Mouse (Mus musculus): ENCODE measurements around the gene Clca1.
A peak's percentile ranks its signal among the peaks of the same experiment; 100 is the strongest.
"Not testable (repeated sequence)": the region's sequence is repeated elsewhere in the genome, so short reads cannot be mapped to it uniquely, and the experiment has no call there.

Clca1 gene

DNA sequence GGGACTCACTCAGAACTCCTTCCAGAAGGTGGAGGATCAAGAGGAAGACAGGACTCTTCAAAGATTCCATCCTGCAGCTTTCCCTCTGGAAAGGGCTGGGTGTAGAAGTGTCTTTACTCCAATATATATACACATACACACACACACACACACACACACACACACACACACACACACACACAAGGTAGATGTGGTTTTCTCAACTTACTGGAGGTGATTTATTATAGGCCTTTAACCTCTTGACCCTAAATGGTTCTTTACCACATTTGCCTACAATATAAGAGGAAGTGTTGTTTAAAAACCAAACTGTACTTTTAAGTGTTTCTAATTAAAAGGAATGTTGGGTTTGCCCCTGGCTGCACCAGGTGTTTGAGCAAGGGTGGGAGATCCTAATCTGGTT, at the start of gene Clca1:
Gene Clca1, minus strand, starts transcription at position 101 of the 400 bp plus-strand sequence.
- no peak for DNase-seq

- no peak for DNase-seq
Measured at GRCm38 (mm10) chr3:145080904-145081303, 48.3 kb upstream of the Clca1 start.

DNA sequence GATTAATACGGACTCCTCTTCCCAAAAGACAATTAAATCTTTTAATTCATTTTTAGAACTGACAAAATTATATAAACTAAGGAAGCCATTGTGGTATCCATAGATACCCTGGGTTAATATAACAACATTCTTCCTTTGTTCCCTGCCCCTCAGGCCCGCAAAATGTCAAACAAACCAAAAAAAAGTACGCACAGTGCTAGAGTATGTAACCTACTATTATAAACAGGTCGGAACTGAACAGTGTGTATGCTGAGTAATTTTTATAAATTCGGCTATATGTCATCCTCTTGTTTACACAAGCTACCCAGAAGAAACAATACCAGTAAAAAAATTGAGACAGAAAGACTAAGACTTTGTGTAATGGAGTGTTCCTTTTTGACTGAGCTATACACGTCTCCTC, 45.8 kb upstream of the Clca1 start:
- no peak for DNase-seq

DNA sequence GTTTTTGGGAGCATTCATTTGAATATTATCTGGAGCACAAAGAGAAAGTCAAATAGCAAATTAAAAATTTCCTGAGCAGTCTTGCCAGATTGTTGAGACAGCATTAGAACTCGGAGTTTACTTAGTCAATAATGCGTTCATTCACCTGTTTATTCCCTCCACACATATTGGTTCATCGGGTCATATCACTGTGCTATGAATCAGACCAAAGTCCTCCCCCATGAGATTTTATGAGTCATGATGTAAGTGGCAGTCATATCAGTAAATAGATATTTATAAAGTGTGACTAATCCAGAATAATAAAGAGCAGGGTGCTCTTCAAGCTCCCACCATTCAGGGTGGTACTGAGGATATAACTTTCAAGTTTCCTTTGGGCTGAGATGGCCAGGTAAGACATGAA, 39.8 kb upstream of the Clca1 start:
- no peak for DNase-seq

DNA sequence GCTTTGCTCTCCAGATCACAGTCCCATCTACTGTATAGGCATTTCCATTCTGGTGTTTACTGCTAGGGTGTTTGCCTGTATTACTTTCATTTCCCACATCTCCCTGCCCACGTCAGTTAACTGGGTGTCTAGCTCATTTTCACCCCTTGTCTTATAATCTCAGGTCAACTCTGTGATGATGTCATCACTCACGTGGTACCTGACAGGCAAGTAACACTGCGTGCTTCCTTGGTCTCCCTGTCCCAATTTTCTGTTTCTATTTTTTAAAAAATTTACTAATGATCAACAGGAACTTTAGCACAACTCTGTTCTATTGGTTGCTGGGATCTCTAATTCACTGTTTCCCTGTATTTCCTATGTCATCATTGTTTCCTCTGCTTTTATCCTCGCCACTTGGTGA, 36.4 kb upstream of the Clca1 start:
- no peak for DNase-seq

DNA sequence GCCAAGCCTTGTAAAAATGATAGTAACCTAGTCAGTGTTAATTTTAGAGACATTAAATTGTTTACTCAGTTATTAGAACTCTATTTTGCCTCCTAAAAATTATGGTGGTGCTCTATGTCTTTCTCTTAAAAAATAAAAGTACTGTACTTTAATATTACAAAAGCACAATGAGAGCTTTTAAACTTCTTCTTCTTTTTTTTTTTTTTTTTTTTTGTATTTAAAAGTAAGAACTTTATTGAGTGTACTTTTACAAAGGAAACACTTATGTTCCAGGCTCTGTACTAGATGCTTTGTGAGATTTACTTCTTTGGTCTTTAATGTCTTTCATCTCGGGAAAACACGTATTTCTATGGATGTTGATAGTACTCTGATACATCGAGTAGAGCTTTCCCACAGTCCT, 22.6 kb upstream of the Clca1 start:
- not testable (repeated sequence) for DNase-seq

DNA sequence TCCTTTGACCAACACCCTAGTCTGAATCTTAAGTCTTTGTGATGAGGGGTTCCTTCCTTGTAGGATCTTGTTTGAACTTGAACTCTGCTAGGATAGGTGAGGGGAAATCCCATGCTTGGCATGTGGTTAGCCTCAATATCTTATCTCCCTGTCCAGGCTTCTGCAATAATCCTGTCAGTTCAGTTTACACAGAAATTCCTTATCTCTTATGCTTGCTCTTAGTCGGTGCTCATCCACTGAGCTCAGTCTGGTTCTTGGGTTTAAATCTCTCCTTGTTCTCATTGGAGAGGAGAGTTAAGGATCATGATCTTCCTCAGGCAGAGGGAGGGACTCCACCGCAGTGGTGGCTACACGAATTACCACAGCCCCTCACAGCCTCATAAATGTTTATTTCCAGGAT, 17.2 kb upstream of the Clca1 start:
- no peak for DNase-seq

GRCm38 (mm10) chr3:145038813-145039212, 6.2 kb upstream of the Clca1 start:
- DNase-seq: no peak

DNA sequence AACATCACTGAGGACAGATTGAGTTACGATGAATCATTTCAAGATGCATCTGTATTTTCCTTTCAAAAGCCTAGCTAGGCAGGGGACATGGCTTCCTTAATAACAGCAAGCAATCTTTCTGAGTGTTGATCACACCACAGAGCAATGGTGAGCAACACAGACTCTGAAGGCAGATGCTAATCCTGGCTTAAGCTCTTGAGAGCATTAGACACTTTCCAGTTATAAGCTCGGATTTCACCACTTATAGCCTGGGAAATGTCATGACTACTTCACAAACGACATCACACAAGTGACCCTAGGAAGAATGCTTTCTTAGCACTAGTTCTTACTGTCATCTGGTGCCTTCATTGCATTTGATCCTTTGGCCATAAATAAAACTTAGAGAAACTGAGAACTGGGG, 4.5 kb downstream of the Clca1 start:
- DNase-seq: peak; percentile 75

- peak; percentile 56 for DNase-seq
Measured at GRCm38 (mm10) chr3:145026750-145027149, 5.8 kb downstream of the Clca1 start.

GRCm38 (mm10) chr3:145017807-145018206, 14.8 kb downstream of the Clca1 start:
- no peak for DNase-seq

DNA sequence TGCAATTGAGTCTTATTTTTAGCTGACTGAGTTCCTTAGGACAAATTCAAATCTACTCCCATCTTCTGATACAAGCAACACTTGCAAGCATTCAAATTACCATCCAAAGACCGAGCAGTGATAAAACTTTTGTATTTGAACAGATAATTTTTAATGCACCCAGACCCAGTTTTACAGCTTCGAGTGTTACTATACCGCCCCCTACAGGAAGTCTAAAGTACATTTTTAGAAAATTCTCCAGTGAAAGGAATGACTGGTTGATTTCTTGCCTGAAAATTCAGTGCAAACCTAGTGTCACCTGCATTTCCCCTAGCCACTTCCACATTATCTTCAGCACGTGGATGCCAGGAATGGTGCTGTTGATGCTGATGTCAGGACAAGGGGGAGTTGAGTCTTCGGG, 28.2 kb downstream of the Clca1 start:
- DNase-seq: peak; percentile 9

- no peak for DNase-seq
Measured at GRCm38 (mm10) chr3:145000912-145001311, 31.7 kb downstream of the Clca1 start.

DNA sequence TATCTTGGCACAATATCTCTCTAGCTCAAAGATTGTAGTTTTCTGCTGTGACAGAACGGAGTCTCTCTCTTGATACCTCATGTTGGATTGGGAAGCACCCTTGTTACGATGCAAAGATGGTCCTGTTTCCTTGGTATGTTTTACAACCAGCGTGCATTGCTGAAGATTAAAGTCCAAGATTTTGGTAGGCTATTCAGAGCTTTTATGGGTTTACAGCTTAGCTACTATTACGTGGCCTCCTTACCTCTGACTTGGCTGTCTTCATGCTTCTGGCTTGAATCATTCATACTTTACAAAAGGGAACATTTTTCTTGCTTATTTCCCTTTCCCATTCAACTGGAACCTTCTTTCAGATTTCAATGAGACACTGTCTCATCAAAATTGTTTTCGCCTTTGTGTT, 39.5 kb downstream of the Clca1 start:
- DNase-seq: no peak

GRCm38 (mm10) chr3:144992618-144993017, 40.0 kb downstream of the Clca1 start:
- DNase-seq: no peak

- no peak for DNase-seq
Measured at GRCm38 (mm10) chr3:144985890-144986289, 46.7 kb downstream of the Clca1 start.

DNA sequence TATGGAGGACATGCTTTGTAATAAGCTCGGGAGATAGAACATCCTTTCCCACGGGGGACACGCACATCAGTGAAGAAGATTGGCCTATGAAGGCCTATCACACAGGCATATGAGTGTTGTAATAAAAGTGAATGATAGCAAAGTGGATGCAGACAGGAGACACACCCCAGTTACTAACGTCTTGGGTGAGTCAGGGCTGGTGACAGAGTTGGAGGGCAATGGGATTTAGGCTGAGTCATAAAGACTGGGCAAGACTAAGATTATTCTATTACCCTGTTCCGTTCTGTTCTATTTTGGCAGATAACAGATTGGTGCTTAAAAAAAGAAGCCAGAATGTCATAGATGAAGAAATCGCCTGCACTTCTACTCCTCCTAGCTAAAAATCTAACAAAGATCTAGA, 52.0 kb downstream of the Clca1 start:
- DNase-seq: no peak

DNA sequence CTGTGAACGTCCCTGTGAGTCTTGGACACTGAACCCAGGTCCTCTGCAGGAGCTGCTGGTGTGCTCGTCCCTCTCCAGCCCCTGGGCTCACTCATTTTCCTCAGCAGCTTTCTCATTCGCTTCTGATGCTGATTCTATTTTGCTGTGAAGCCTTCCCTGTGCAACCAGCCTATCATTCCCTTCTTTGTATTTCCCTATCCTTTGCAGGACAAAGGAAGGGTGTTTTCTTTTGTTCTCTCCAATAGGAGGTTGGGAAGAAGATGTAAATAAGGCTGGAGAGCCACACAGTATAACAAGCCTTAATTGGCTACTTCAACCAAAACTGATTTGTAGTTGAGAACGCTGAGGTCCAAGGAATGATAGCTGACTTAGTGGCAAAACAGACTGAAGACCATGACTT, 54.9 kb downstream of the Clca1 start:
- peak; percentile 4 for DNase-seq

GRCm38 (mm10) chr3:144976091-144976490, 56.5 kb downstream of the Clca1 start:
- DNase-seq: no peak

DNA sequence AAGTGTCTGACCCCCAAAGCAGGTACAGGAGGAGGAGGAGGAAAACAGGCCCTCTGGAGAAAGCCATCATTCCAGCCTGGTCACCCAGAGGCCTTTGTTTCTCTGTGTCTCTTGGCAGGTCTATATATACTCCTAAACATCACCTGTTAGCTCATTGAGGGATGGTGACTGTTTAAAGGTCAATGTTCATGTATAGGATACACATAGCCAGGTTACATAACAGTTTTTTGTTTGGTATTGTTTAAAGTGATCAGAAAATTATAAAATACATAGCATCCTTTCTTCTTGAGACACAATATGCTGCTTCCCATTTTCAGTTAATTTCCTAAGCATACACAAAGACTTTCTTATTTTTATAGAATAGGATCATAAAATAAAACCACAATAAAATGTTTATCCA, 57.6 kb downstream of the Clca1 start, which contains the start of gene Clca4a:
Gene Clca4a, minus strand, starts transcription at position 101 of the 400 bp plus-strand sequence.
- no peak for DNase-seq

DNA sequence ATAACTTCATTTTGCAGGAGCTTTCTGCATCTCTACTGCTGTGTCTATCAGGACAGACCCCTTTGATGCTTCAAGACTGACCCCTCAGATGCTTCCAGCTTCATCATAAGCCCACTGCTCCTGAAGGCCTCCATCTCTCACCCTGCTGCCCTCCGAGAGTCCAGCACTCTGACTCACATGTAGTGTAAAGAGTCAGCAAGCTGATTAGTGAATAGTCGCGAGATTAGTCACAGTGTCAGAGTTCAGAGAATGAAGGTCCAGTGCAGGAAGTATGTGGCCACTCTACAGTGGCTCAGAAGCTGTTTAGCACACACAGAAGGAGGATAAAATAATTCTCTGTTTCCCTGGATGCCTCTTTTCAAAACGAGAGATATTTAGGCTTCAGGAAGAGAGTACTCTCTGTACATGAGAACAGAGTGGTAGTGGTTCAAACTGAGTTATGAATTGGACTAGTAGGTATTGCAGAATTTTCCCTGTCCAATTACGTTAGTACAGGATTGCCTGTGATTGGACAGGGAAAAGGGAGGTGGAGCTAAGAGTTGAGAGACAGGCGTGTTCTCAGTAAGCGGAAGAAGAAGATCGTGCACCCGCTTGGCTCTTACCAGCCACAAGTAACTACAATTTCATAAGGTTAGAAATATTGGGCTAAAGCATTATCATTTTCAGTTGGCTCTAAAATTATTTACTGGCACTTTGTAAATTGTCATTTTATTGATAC, 60.9 kb downstream of the Clca1 start:
- no peak for DNase-seq

DNA sequence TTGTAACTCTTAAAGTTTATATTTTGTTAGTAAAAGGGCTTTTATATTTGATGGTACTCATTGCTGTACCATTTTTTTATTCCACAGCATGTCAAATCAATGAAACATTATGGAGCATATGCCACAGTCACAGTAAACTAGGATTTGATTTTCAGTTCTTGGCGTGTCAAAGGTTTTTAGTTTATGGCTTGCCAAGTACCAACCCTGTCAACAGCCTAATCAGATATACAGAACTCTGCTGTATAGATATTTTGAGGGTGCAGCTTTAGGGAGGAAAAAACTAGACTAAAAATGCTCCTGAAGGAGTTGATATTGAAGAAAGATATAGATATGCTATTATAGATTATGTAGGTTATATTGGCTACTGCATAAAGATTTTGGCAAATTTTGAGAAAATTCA, 62.8 kb downstream of the Clca1 start:
- no peak for DNase-seq

- no peak for DNase-seq
Measured at GRCm38 (mm10) chr3:144966074-144966473, 66.5 kb downstream of the Clca1 start.

Data from retina, postnatal 1 day (tissue).